Mouse (Mus musculus) testis, adult 2 months (tissue): ENCODE results near the gene Lgals4. TPM values are rescaled to one million over a fixed set of nuclear protein-coding genes. Genes with fewer than 3 reads are reported as not detected.

Experiments
- H3K27ac ChIP-seq: fragments of 200-500 bp; 2 replicates; pipeline ENCODE4 v1.5.1; 2012; ENCODE audit warnings: low read depth, low read length; ENCODE audit not compliant: control insufficient read depth, insufficient read depth
- H3K27me3 ChIP-seq: fragments of 200-500 bp; 2 replicates; pipeline ENCODE4 v1.6.1; 2012; ENCODE audit warnings: mild to moderate bottlenecking, low read length, moderate library complexity; ENCODE audit not compliant: control insufficient read depth, insufficient read depth
- H3K36me3 ChIP-seq: fragments of 200-500 bp; 2 replicates; pipeline ENCODE4 v1.6.1; 2012; ENCODE audit warnings: mild to moderate bottlenecking, low read length; ENCODE audit not compliant: control insufficient read depth, insufficient read depth
- H3K4me1 ChIP-seq: fragments of 200-500 bp; 2 replicates; pipeline ENCODE4 v1.6.1; 2012; ENCODE audit warnings: low read length; ENCODE audit not compliant: control insufficient read depth, insufficient read depth
- H3K4me3 ChIP-seq: fragments of 200-500 bp; 2 replicates; pipeline ENCODE4 v1.5.1; 2012; ENCODE audit warnings: low read depth, mild to moderate bottlenecking, low read length, moderate library complexity, mixed read lengths; ENCODE audit not compliant: control insufficient read depth
- CTCF ChIP-seq: fragments of 200-500 bp; IDR thresholded peaks from 2 replicates; pipeline ENCODE4 v1.5.1; 2012; ENCODE audit warnings: low read depth, mild to moderate bottlenecking, inconsistent platforms, low read length, moderate library complexity; ENCODE audit not compliant: control insufficient read depth, insufficient read depth, insufficient replicate concordance
- POLR2A ChIP-seq: fragments of 200-500 bp; IDR thresholded peaks from 2 replicates; pipeline ENCODE4 v1.6.1; 2012; ENCODE audit warnings: low read depth, mild to moderate bottlenecking, inconsistent platforms, low read length, moderate library complexity; ENCODE audit not compliant: control insufficient read depth
- polyA plus RNA-seq: library from polyadenylated mRNA; depleted of rRNA; stranded (reverse); fragments of >200 nt; gene quantifications from 2 replicates; pipeline ENCODE4 v1.2.3, GENCODE M21; 2012

Gene Lgals4
- polyA plus RNA-seq, 1 experiment = 13.8 TPM

DNA sequence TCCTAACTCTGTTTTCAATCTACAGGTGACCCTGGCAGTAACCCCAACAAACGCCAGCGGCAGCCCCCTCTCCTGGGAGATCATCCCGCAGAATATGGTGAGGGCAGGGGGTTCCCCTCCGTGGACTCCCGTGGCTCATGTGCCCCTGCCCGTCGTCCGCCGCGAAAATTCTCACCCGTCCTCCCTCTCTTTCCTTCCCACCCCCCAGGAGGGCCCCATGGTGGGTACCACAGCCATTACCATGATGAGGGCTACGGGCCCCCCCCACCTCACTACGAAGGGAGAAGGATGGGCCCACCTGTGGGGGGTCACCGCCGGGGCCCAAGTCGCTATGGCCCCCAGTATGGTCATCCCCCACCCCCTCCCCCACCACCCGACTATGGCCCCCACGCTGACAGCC is 15.2 kb upstream of the Lgals4 start:
- H3K4me3 ChIP-seq = no peak overlapping the region
- peaks cover 8% of the 10 kb centered on the region for H3K36me3 ChIP-seq
- no peaks in the 10 kb centered on the region; the same call in none of the 2 replicates for H3K4me1 ChIP-seq
- H3K27ac ChIP-seq = no peak overlapping the region
- H3K27me3 ChIP-seq = no peaks in the 10 kb centered on the region
- TF ChIP-seq CTCF = no peak
- no peak for TF ChIP-seq POLR2A

- TF ChIP-seq CTCF = no peak
- no peak for TF ChIP-seq POLR2A
- Histone ChIP-seq H3K4me3 (no peak overlapping the region), H3K27me3 (no peaks in the 10 kb centered on the region), H3K4me1 (no peaks in the 10 kb centered on the region; the same call in none of the 2 replicates), H3K36me3 (peaks cover 8% of the 10 kb centered on the region), H3K27ac (no peak overlapping the region)
Measured at GRCm38 (mm10) chr7:28818861-28819452, 14.7 kb upstream of the Lgals4 start.

DNA sequence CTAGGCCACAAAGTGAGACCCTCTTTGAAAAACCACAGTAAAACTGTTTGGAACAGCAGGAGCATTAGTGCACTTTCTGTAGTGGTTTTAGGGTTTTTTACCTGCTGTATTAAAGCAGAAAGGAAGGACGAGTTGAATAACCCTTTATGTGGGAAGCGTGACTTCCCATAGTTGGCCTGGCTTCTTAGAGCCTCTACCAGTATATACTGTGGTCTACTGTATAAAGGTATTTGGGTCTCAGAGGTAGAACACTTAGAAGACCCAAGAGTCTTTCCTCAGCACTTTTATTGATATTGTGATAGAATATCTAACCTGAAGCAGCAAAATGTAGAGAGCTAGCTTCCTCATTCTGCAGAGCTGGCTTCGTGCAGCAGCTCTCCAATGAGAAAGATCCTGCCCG is 14.1 kb upstream of the Lgals4 start:
- Histone ChIP-seq H3K4me3 (no peak overlapping the region), H3K27me3 (no peaks in the 10 kb centered on the region), H3K4me1 (peaks cover 4% of the 10 kb centered on the region), H3K27ac (no peak overlapping the region; the same call in 1 of the 2 replicates), H3K36me3 (peaks cover 8% of the 10 kb centered on the region)
- TF ChIP-seq POLR2A (no peak), CTCF (no peak)

DNA sequence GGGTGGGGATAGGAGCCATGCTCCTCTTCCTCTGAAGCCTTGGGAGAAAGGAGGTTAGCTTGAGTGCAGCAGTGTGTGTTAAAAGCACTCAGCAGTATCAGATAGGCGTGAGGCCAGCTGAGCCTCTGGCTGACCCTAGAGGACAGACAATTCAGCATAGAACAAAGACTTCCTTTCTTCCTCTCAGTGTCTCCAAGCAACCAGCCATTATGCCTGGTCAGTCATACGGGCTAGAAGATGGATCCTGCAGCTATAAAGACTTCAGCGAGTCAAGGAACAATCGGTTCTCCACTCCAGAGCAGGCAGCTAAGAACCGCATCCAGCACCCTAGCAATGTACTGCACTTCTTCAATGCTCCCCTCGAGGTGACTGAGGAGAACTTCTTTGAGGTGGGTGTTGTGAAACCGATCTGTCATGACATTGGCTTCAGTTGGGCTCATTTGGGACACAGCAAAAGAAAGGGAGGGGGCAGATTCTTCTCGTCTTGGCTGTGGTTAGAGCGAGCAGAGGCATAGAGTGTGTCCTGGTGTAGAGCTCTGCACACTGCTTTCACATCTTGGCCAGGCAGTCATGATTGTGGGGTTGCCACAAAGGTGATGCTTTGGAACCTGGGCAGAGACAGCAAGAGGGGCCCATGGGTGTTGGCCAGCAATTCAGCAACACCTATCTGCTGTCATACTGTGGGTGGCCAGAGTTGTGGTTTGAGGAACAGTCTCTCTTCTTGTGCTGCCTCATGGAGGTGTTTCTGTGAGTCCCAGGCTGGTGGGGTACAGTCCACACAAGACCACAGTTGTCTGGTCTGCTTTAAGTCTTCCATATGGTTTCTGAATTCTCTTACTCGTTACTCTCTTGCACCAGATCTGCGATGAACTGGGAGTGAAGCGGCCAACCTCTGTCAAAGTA is 13.0 kb upstream of the Lgals4 start:
- H3K4me1 ChIP-seq = peaks cover 6% of the 10 kb centered on the region

DNA sequence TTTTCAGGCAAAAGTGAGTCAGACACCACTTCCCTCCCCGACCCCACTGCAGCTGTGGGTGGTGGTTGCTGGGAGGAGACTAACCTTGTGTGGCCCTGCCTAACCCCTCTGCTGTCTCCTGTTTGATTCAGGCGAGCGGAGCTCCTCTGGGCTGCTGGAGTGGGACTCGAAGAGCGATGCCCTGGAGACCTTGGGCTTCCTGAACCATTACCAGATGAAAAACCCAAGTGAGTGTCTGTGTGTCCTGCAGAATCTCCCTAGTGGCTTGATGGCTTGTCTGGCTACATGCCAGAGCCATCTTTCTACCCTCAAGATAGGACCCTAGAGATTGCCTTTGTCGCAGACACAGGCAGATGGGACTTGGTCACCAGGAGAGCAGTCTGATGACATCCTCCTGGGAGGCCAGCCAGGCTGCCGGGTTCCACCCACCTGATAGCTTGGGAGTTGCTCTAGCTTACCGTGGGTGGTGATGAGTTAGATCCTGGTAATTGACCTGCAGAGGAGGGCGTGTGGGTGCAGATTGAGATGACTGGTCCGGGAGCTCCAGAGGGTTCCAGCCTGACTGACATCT is 12.3 kb upstream of the Lgals4 start:
- Histone ChIP-seq H3K27me3 (no peaks in the 10 kb centered on the region), H3K27ac (no peak overlapping the region), H3K36me3 (peaks cover 4% of the 10 kb centered on the region), H3K4me1 (peaks cover 7% of the 10 kb centered on the region), H3K4me3 (no peak overlapping the region)
- TF ChIP-seq POLR2A (no peak), CTCF (no peak)

More for the DNA sequence above, 13.0 kb upstream of the Lgals4 start:
- Histone ChIP-seq H3K27ac (0 out of 2 replicates have a peak overlapping the region, but pooled peaks have one; percentile 16), H3K36me3 (peaks cover 4% of the 10 kb centered on the region), H3K4me3 (no peak overlapping the region), H3K27me3 (no peaks in the 10 kb centered on the region)
- TF ChIP-seq POLR2A (no peak), CTCF (no peak)

DNA sequence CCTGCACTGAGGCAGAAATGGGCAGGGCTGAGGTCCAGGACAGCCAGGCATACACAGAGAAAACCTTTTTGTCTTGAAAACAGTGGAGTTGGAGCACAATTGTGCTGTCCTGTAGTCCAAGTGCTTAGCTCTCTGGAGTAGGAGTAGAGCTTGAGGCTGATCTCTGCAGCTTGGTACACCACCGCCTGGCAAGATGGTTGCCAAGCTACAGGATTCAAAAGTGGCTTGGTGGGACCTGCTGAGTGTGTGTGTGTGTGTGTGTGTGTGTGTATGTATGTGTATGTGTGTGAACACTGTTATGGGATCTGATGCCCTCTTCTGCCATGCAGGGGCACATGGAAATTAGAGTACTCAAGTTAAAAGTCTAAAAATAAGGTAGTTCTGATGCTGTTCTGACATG is 11.1 kb upstream of the Lgals4 start:
- TF ChIP-seq POLR2A (no peak), CTCF (no peak)
- peaks cover 4% of the 10 kb centered on the region for H3K36me3 ChIP-seq

DNA sequence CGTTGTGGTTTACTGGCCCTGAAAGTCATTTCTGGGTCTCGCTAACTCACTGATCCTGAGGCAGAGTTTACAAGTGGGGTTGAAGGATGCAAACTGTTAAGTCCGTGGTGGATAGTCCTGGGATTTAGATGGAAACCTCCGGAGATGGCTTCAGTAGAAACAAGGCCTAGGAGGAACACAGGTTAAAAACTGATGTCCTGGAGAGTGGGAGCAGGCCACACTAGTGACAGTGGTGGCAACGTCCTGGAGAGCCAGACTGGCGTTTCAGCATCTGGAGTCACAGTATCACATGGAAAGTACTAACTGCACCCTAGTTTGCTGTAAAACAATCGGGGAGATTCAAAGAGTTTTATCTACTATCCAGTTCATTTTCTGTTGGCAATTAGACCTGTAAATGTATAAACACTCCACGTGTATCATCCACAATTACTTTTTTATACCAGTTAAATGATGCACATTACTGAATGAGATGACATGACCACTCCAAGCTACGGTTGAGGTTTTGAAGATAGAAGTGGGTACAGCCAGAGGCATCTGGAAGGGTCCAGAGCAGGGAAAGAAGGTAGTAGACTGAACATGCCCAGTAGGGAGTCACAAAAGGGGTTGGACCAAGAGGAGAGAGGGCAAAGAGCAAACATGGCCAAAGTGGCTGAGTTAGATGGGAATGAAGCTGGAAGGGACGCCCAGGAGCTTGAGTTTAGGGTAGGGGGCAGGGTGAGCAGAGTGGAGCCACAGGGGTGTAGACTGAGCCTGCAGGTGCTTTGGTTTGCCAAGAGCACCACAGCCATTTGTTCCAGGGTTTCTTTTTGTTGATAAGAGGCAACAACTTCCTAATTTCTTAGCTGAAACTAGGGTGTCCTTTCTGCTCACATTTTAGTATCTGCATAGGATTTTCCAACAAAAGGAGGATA is 10.4 kb upstream of the Lgals4 start:
- Histone ChIP-seq H3K36me3 (peaks cover 4% of the 10 kb centered on the region), H3K4me1 (peaks cover 9% of the 10 kb centered on the region)
- TF ChIP-seq POLR2A (no peak), CTCF (no peak)

More for the DNA sequence above, 11.1 kb upstream of the Lgals4 start:
- Histone ChIP-seq H3K27me3 (no peaks in the 10 kb centered on the region), H3K4me3 (no peak overlapping the region), H3K4me1 (peaks cover 9% of the 10 kb centered on the region), H3K27ac (no peak overlapping the region)

More for the DNA sequence above, 10.4 kb upstream of the Lgals4 start:
- Histone ChIP-seq H3K27ac (peak overlapping the region; percentile 14; the same call in 1 of the 2 replicates), H3K4me3 (no peak overlapping the region), H3K27me3 (no peaks in the 10 kb centered on the region)
